Mouse (Mus musculus) inflammation-experienced regulatory T-cells, adult 6 months (primary cell): ENCODE measurements around the gene Art4. TPM values are rescaled to one million over a fixed set of nuclear protein-coding genes. Genes with fewer than 3 reads are reported as not detected.

Experiments used
- ATAC-seq: one replicate; pipeline ENCODE4 v1.8.0; 2017
- polyA plus RNA-seq, 3 experiments: library from polyadenylated mRNA; unstranded; fragments of 100-300 nt; shearing (Covaris generic); gene quantifications; one replicate each; pipeline ENCODE4 v1.2.1; 2017

The Art4 gene
- polyA plus RNA-seq, 3 experiments from 2014 or later: 1.5 to 2.3 TPM; not detected in 1

- ATAC-seq: no peak
Observed at GRCm38 (mm10) chr6:136821086-136821485, 36.4 kb downstream of the Art4 start.

- no peak for ATAC-seq
Observed at GRCm38 (mm10) chr6:136820381-136820780, 37.2 kb downstream of the Art4 start.

GRCm38 (mm10) chr6:136817549-136817948 lies 40.0 kb downstream of the Art4 start:
- ATAC-seq: no peak

GRCm38 (mm10) chr6:136816826-136817225 lies 40.7 kb downstream of the Art4 start:
- no peak for ATAC-seq

GRCm38 (mm10) chr6:136815381-136815780 lies 42.2 kb downstream of the Art4 start:
- ATAC-seq: no peak

- ATAC-seq: no peak
Observed at GRCm38 (mm10) chr6:136813117-136813516, 44.4 kb downstream of the Art4 start.

GRCm38 (mm10) chr6:136811196-136811595 lies 46.3 kb downstream of the Art4 start:
- no peak for ATAC-seq

- no peak for ATAC-seq
Observed at GRCm38 (mm10) chr6:136809673-136810072, 47.9 kb downstream of the Art4 start.

GRCm38 (mm10) chr6:136809077-136809476 lies 48.5 kb downstream of the Art4 start:
- peak; percentile 46 for ATAC-seq

- peak; percentile 5 for ATAC-seq
Observed at GRCm38 (mm10) chr6:136808631-136809046, 48.9 kb downstream of the Art4 start.

GRCm38 (mm10) chr6:136808014-136808417 lies 49.5 kb downstream of the Art4 start, which contains the start of gene H2afj:
Gene H2afj (plus strand): TSS chr6:136808244.
- ATAC-seq: peak; percentile 67

GRCm38 (mm10) chr6:136807395-136808013 lies 50.0 kb downstream of the Art4 start:
- ATAC-seq: no peak

GRCm38 (mm10) chr6:136806819-136807218 lies 50.7 kb downstream of the Art4 start:
- no peak for ATAC-seq

- no peak for ATAC-seq
Observed at GRCm38 (mm10) chr6:136805409-136805775, 52.1 kb downstream of the Art4 start.

GRCm38 (mm10) chr6:136804705-136805408 lies 52.7 kb downstream of the Art4 start:
- ATAC-seq: peak; percentile 2

GRCm38 (mm10) chr6:136803739-136804633 lies 53.5 kb downstream of the Art4 start, which contains the start of gene Hist4h4:
Gene Hist4h4 (minus strand): TSS chr6:136804415.
- ATAC-seq: peak; percentile 64

GRCm38 (mm10) chr6:136803093-136803738 lies 54.3 kb downstream of the Art4 start:
- no peak for ATAC-seq

- no peak for ATAC-seq
Observed at GRCm38 (mm10) chr6:136801274-136801673, 56.3 kb downstream of the Art4 start.

GRCm38 (mm10) chr6:136800710-136801109 lies 56.8 kb downstream of the Art4 start:
- no peak for ATAC-seq
